Mouse (Mus musculus): ENCODE data around the gene Polr1e. TPM values are rescaled to one million over a fixed set of nuclear protein-coding genes. Genes with fewer than 3 reads are reported as not detected.
"Not testable (repeated sequence)": the region's sequence is repeated elsewhere in the genome, so short reads cannot be mapped to it uniquely, and the experiment has no call there.

The Polr1e gene
- polyA plus RNA-seq, 1 experiment from 2014 or later: 26.8 TPM

DNA sequence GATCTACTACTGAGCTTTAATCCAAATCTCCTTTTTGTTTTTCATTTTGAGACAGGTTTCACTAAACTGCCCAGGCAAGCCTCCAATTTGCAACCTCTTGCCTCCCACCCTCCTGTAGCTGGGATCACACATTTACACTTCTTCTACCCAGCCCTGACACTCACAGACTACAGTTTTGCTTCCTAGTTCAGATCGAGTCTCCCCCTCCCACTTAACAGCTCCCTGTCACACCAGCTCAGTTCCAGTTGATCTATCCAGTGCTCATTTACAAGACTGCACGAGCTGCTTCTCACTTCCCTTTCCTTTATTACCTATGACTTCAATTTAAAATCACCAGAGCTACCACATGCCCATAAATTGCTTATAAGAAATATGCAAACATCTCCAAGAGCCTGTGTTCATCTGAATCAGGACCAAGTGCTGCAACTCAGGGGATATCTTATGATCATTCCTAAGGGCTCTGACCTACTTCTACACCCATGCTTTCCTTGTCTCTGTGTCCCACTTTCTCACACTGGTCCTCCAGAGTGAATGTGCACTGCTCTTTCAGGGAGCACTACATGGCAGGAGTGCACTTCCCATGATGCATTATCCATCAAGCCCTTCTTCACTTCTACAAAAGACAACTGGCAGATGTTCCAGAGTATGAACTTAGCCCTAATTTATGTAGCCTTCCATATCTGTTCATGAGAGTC lies 47.8 kb downstream of the Polr1e start:
- Histone ChIP-seq H3K36me3 (ENCODE audit: control insufficient read depth, insufficient read depth, low read length) (peaks cover 4% of the 10 kb centered on the region), H3K4me2 (ENCODE audit: low read length) (no peak overlapping the region), H3K4me3 (ENCODE audit: low read length) (no peak overlapping the region), H3K9me3 (ENCODE audit: control insufficient read depth, low read length) (no peaks in the 10 kb centered on the region), H3K27ac (ENCODE audit: low read depth, low read length) (0 out of 2 replicates have a peak overlapping the region, but pooled peaks have one; percentile 19), H3K4me1 (ENCODE audit: control insufficient read depth, insufficient read depth, low read depth, low read length) (no peaks in the 10 kb centered on the region; the same call in none of the 2 replicates), H3K27me3 (replicated peaks; ENCODE audit: control insufficient read depth, insufficient read depth, low read length) (no peaks in the 10 kb centered on the region), H3K9ac (ENCODE audit: low read depth, low read length) (no peak overlapping the region)
- 41% methylated on average over 2 of the region's 2 CpGs for WGBS
- ATAC-seq: no peak

- Histone ChIP-seq H3K36me3 (ENCODE audit: control insufficient read depth, insufficient read depth, low read length) (no peaks in the 10 kb centered on the region), H3K4me3 (ENCODE audit: low read length) (no peak overlapping the region), H3K4me1 (ENCODE audit: control insufficient read depth, insufficient read depth, low read depth, low read length) (no peaks in the 10 kb centered on the region; the same call in none of the 2 replicates), H3K9me3 (ENCODE audit: control insufficient read depth, low read length) (no peaks in the 10 kb centered on the region), H3K9ac (ENCODE audit: low read depth, low read length) (no peak overlapping the region), H3K27me3 (replicated peaks; ENCODE audit: control insufficient read depth, insufficient read depth, low read length) (no peaks in the 10 kb centered on the region), H3K27ac (ENCODE audit: low read depth, low read length) (no peak overlapping the region), H3K4me2 (ENCODE audit: low read length) (no peak overlapping the region)
- 91% methylated on average over 4 of the region's 4 CpGs for WGBS
- no peak for ATAC-seq
Measured at GRCm38 (mm10) chr4:45067742-45068141, 49.4 kb downstream of the Polr1e start.

DNA sequence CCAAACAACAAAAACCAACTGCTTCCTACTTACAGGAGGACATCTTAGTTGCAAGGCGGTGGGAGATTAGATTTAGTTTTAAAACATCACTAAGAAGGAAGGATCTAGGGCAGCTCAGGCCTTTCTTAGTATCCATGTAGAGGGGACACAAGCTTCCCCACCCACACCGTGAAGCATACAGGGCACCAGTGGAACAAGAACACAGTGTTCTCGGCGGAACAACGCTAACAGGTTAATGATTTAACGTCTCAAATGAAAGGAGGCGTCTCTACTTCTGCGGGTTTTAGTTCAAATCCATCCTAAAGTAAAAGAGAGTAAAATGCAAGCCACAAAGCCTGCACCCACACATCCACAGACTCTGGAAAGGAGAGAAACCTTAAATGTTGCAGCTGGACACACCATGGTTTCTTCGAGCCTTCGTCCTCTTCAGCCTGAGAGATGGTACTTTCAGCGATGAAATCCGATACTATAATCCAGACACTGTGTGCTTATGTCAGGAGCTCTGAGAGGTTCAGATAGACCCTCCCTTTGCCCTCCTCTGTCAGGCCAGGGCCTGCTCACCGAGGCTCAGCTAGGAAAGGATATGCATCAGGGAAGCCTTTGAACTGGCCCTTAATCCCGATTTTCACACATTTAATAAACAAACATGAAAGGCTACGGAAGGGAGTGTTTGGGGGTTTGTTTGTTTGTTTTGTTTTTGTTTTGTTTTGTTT lies 54.0 kb downstream of the Polr1e start:
- no peak overlapping the region for H3K4me3 ChIP-seq (ENCODE audit: low read length)
- H3K4me1 ChIP-seq (ENCODE audit: control insufficient read depth, insufficient read depth, low read depth, low read length): no peaks in the 10 kb centered on the region; the same call in none of the 2 replicates
- H3K9me3 ChIP-seq (ENCODE audit: control insufficient read depth, low read length): no peaks in the 10 kb centered on the region
- H3K9ac ChIP-seq (ENCODE audit: low read depth, low read length): no peak overlapping the region
- ATAC-seq: no peak
- H3K27ac ChIP-seq (ENCODE audit: low read depth, low read length): no peak overlapping the region
- 79% methylated on average over 15 of the region's 15 CpGs for WGBS
- H3K27me3 ChIP-seq (replicated peaks; ENCODE audit: control insufficient read depth, insufficient read depth, low read length): no peaks in the 10 kb centered on the region
- no peaks in the 10 kb centered on the region for H3K36me3 ChIP-seq (ENCODE audit: control insufficient read depth, insufficient read depth, low read length)
- no peak overlapping the region for H3K4me2 ChIP-seq (ENCODE audit: low read length)

DNA sequence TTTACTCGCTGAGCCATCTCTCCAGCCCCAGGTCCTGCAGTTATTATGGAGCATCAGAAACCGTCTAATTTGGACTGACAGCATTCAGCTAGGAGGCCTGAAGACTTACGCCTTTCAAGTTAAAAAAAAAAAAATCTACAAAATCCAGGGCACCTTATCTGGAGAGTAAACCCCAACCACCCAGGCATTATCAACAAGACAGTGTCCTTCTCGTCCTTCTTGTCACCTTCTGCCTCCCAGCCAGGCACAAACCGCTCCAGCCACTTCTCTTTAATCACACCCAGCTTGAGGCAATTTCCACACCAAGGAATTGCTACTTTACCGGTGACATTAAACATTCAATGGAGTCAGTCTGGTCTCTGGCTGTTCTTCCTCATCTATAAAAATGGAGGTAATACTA lies 55.2 kb downstream of the Polr1e start:
- WGBS: 79% methylated on average over 6 of the region's 6 CpGs

GRCm38 (mm10) chr4:45081041-45081440 lies 62.7 kb downstream of the Polr1e start:
- H3K27ac ChIP-seq (ENCODE audit: low read depth, low read length); H3K9ac ChIP-seq (ENCODE audit: low read depth, low read length); H3K9me3 ChIP-seq (ENCODE audit: control insufficient read depth, low read length); H3K27me3 ChIP-seq (replicated peaks; ENCODE audit: control insufficient read depth, insufficient read depth, low read length); H3K4me1 ChIP-seq (ENCODE audit: control insufficient read depth, insufficient read depth, low read depth, low read length); H3K4me2 ChIP-seq (ENCODE audit: low read length); H3K36me3 ChIP-seq (ENCODE audit: control insufficient read depth, insufficient read depth, low read length); H3K4me3 ChIP-seq (ENCODE audit: low read length); ATAC-seq: not testable (repeated sequence)
- WGBS: 71% methylated on average over 4 of the region's 4 CpGs

More for the DNA sequence above, 55.2 kb downstream of the Polr1e start:
- Histone ChIP-seq H3K9ac (ENCODE audit: low read depth, low read length) (no peak overlapping the region), H3K9me3 (ENCODE audit: control insufficient read depth, low read length) (no peaks in the 10 kb centered on the region; the same call in 1 of the 2 replicates), H3K36me3 (ENCODE audit: control insufficient read depth, insufficient read depth, low read length) (no peaks in the 10 kb centered on the region), H3K4me3 (ENCODE audit: low read length) (no peak overlapping the region), H3K27ac (ENCODE audit: low read depth, low read length) (no peak overlapping the region), H3K4me1 (ENCODE audit: control insufficient read depth, insufficient read depth, low read depth, low read length) (no peaks in the 10 kb centered on the region; the same call in none of the 2 replicates), H3K4me2 (ENCODE audit: low read length) (no peak overlapping the region), H3K27me3 (replicated peaks; ENCODE audit: control insufficient read depth, insufficient read depth, low read length) (no peaks in the 10 kb centered on the region)
- ATAC-seq: no peak

GRCm38 (mm10) chr4:45082951-45083350 lies 64.6 kb downstream of the Polr1e start:
- ATAC-seq: 0 out of 2 replicates have a peak, but pooled peaks have one; percentile 15
- H3K27me3 ChIP-seq (replicated peaks; ENCODE audit: control insufficient read depth, insufficient read depth, low read length): no peaks in the 10 kb centered on the region
- no peaks in the 10 kb centered on the region; the same call in 1 of the 2 replicates for H3K9me3 ChIP-seq (ENCODE audit: control insufficient read depth, low read length)
- H3K36me3 ChIP-seq (ENCODE audit: control insufficient read depth, insufficient read depth, low read length): 0 out of 2 replicates have a peak, but pooled peaks cover 2% of the 10 kb centered on the region
- 48% methylated on average over 9 of the region's 9 CpGs for WGBS
- peak overlapping the region; percentile 99; the same call in 1 of the 2 replicates for H3K9ac ChIP-seq (ENCODE audit: low read depth, low read length)
- peaks cover 7% of the 10 kb centered on the region for H3K4me1 ChIP-seq (ENCODE audit: control insufficient read depth, insufficient read depth, low read depth, low read length)
- H3K27ac ChIP-seq (ENCODE audit: low read depth, low read length): peak overlapping the region; percentile 45
- H3K4me3 ChIP-seq (ENCODE audit: low read length): peak overlapping the region; percentile 88
- H3K4me2 ChIP-seq (ENCODE audit: low read length): peak overlapping the region; percentile 75

- 2% methylated on average over 8 of the region's 8 CpGs for WGBS
- Histone ChIP-seq H3K4me2 (ENCODE audit: low read length) (peak overlapping the region; percentile 75), H3K27me3 (replicated peaks; ENCODE audit: control insufficient read depth, insufficient read depth, low read length) (no peaks in the 10 kb centered on the region), H3K27ac (ENCODE audit: low read depth, low read length) (peak overlapping the region; percentile 56), H3K4me3 (ENCODE audit: low read length) (peak overlapping the region; percentile 88), H3K9me3 (ENCODE audit: control insufficient read depth, low read length) (no peaks in the 10 kb centered on the region), H3K36me3 (ENCODE audit: control insufficient read depth, insufficient read depth, low read length) (0 out of 2 replicates have a peak, but pooled peaks cover 2% of the 10 kb centered on the region), H3K4me1 (ENCODE audit: control insufficient read depth, insufficient read depth, low read depth, low read length) (peaks cover 7% of the 10 kb centered on the region), H3K9ac (ENCODE audit: low read depth, low read length) (peak overlapping the region; percentile 99)
- ATAC-seq: no peak
Measured at GRCm38 (mm10) chr4:45083487-45083886, 65.1 kb downstream of the Polr1e start.

GRCm38 (mm10) chr4:45084021-45084894 lies 65.9 kb downstream of the Polr1e start, which contains the start of gene Fbxo10:
Fbxo10 (minus strand) TSS chr4:45084604.
- ATAC-seq: peak; percentile 95
- WGBS: under 1% methylated on average over 68 of the region's 77 CpGs
- Histone ChIP-seq H3K4me2 (ENCODE audit: low read length) (peak within 1 kb of the TSS; percentile 75), H3K27me3 (replicated peaks; ENCODE audit: control insufficient read depth, insufficient read depth, low read length) (no peaks in the 10 kb centered on the region), H3K27ac (ENCODE audit: low read depth, low read length) (peak within 1 kb of the TSS; percentile 92), H3K4me1 (ENCODE audit: control insufficient read depth, insufficient read depth, low read depth, low read length) (peaks cover 7% of the 10 kb centered on the region), H3K9me3 (ENCODE audit: control insufficient read depth, low read length) (no peaks in the 10 kb centered on the region), H3K36me3 (ENCODE audit: control insufficient read depth, insufficient read depth, low read length) (no peaks in the 10 kb centered on the region), H3K9ac (ENCODE audit: low read depth, low read length) (peak within 1 kb of the TSS; percentile 99), H3K4me3 (ENCODE audit: low read length) (peak within 1 kb of the TSS; percentile 88)
